ENCODE assay signal across 13 mouse cellular contexts in the genomic region with DNA sequence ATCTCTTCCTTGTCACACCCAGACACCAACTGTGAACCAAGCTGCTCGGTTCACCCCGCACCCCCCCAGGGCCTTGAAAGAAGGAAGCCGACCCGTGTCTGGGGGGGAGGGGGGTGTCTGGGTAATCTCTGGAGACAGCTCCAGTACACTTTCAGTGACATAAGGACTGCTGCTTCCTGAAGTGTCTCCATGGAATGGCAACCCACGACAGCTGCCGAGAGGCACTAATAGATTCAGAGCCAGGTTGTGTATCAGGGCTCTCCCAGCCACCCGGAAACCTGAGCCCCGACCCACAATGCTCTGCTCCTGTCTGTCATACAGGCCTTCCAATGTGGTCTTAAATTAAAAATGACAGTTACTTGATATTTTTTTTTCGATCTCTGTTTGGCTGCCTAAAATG. TPM values are rescaled to one million over a fixed set of nuclear protein-coding genes. Genes with fewer than 3 reads are reported as not detected.
DNase-seq lines count a peak whose midpoint lies in the region; ATAC-seq and TF ChIP-seq lines count a peak whose summit lies in the region.
"Had no signal": no experiment of that assay in that cellular context is flagged by ENCODE, and none has a peak within 500 bp of the region (broad histone marks: within the 10 kb centered on the region; RNA-seq: fewer than 3 reads in every experiment).

No protein-coding gene starts in this region.

- no peaks in the 10 kb centered on the region for H3K9me3 ChIP-seq in heart, embryonic 10.5 days
- H3K9me3 ChIP-seq in midbrain, embryonic 14.5 days (ENCODE audit: control insufficient read depth, low read length), result no peaks in the 10 kb centered on the region
- H3K9me3 ChIP-seq in midbrain, postnatal 0 days (ENCODE audit: low read length), result no peaks in the 10 kb centered on the region
- H3K9me3 ChIP-seq in hindbrain, embryonic 16.5 days (ENCODE audit: control insufficient read depth, low read length), result no peaks in the 10 kb centered on the region
- H3K9me3 ChIP-seq: hindbrain, embryonic 15.5 days had no signal

- WGBS in heart, embryonic 10.5 days, result 40% methylated on average over 9 of the region's 9 CpGs
- 62% methylated on average over 9 of the region's 9 CpGs for WGBS in midbrain, embryonic 14.5 days
- 51% methylated on average over 9 of the region's 9 CpGs for WGBS in midbrain, postnatal 0 days
- WGBS in hindbrain, embryonic 16.5 days, result 56% methylated on average over 9 of the region's 9 CpGs
- 56% methylated on average over 9 of the region's 9 CpGs for WGBS in kidney, adult 2 months

- TF ChIP-seq POLR2A in kidney, adult 2 months (IDR thresholded peaks at IDR 0.05; ENCODE audit: low read depth, low read length), result no peak

- no peak overlapping the region for H3K9ac ChIP-seq in midbrain, embryonic 14.5 days (replicated peaks; ENCODE audit: low read length)
- H3K9ac ChIP-seq in midbrain, postnatal 0 days (replicated peaks; ENCODE audit: low read length, poor library complexity, severe bottlenecking), result no peak overlapping the region
- H3K9ac ChIP-seq in hindbrain, embryonic 16.5 days (ENCODE audit: low read depth, low read length), result no peak overlapping the region
- H3K9ac ChIP-seq: hindbrain, embryonic 15.5 days; liver, embryonic 14.5 days had no signal

- DNase-seq in heart, embryonic 10.5 days (ENCODE audit: low spot score), result no peak
- DNase-seq in heart, adult 9 months (ENCODE audit: low spot score in 2 of 2), result no peak
- DNase-seq in midbrain, embryonic 14.5 days, result peak; percentile 26
- no peak for DNase-seq in midbrain, postnatal 0 days (ENCODE audit: low spot score)
- no peak for DNase-seq in MN1 (ENCODE audit: low spot score)
- no peak for DNase-seq in kidney, adult 2 months

- peak overlapping the region; percentile 75 for H3K27ac ChIP-seq in heart, embryonic 10.5 days
- H3K27ac ChIP-seq in midbrain, embryonic 14.5 days (replicated peaks; ENCODE audit: low read depth, low read length), result 0 out of 2 replicates have a peak overlapping the region, but pooled peaks have one; percentile 13
- no peak overlapping the region for H3K27ac ChIP-seq in midbrain, postnatal 0 days (ENCODE audit: low read depth, low read length)
- no peak overlapping the region for H3K27ac ChIP-seq in hindbrain, embryonic 16.5 days (ENCODE audit: low read depth, low read length)
- H3K27ac ChIP-seq in kidney, adult 2 months (ENCODE audit: insufficient read depth, low read depth, low read length), result no peak overlapping the region
- H3K27ac ChIP-seq: hindbrain, embryonic 15.5 days; layer of hippocampus, adult 2 months; liver, embryonic 14.5 days had no signal

- no peak overlapping the region for H3K4me2 ChIP-seq in midbrain, embryonic 14.5 days (ENCODE audit: low read length)
- H3K4me2 ChIP-seq in midbrain, postnatal 0 days (ENCODE audit: low read depth, low read length, poor library complexity, severe bottlenecking), result no peak overlapping the region
- no peak overlapping the region for H3K4me2 ChIP-seq in hindbrain, embryonic 16.5 days (ENCODE audit: low read length)
- H3K4me2 ChIP-seq: hindbrain, embryonic 15.5 days had no signal

- H3K4me1 ChIP-seq in heart, embryonic 10.5 days, result peaks cover 36% of the 10 kb centered on the region
- H3K4me1 ChIP-seq in midbrain, embryonic 14.5 days (ENCODE audit: control insufficient read depth, insufficient read depth, low read length), result no peaks in the 10 kb centered on the region
- no peaks in the 10 kb centered on the region for H3K4me1 ChIP-seq in midbrain, postnatal 0 days (ENCODE audit: insufficient read depth, low read length)
- H3K4me1 ChIP-seq in hindbrain, embryonic 16.5 days (ENCODE audit: control insufficient read depth, insufficient read depth, low read depth, low read length), result 0 out of 2 replicates have a peak, but pooled peaks cover 3% of the 10 kb centered on the region
- H3K4me1 ChIP-seq in kidney, adult 2 months (ENCODE audit: control insufficient read depth, insufficient read depth, low read length), result peaks cover 4% of the 10 kb centered on the region; the same call in 1 of the 2 replicates
- H3K4me1 ChIP-seq: hindbrain, embryonic 15.5 days had no signal

- H3K4me3 ChIP-seq in heart, embryonic 10.5 days, result peak overlapping the region; percentile 35
- H3K4me3 ChIP-seq in midbrain, embryonic 14.5 days (replicated peaks; ENCODE audit: low read depth, low read length), result no peak overlapping the region
- H3K4me3 ChIP-seq in midbrain, postnatal 0 days (ENCODE audit: low read depth, low read length), result no peak overlapping the region
- no peak overlapping the region for H3K4me3 ChIP-seq in hindbrain, embryonic 16.5 days (ENCODE audit: low read length)
- no peak overlapping the region for H3K4me3 ChIP-seq in kidney, adult 2 months (ENCODE audit: insufficient read depth, low read depth, low read length)
- H3K4me3 ChIP-seq: hindbrain, embryonic 15.5 days; layer of hippocampus, adult 2 months had no signal

- TF ChIP-seq CTCF in midbrain, postnatal 0 days (IDR thresholded peaks at IDR 0.05), result no peak
- no peak for TF ChIP-seq CTCF in kidney, adult 2 months (conservative IDR thresholded peaks at IDR 0.05; ENCODE audit: insufficient read depth, insufficient read length, low read depth, low read length)

- no peak for ATAC-seq in midbrain, embryonic 14.5 days (ENCODE audit: low FRiP score, low TSS enrichment)
- no peak for ATAC-seq in midbrain, postnatal 0 days (ENCODE audit: low FRiP score)
- ATAC-seq in hindbrain, embryonic 16.5 days, result 0 out of 2 replicates have a peak, but pooled peaks have one; percentile 50
- ATAC-seq in erythroblast, adult 5-6 weeks (replicated peaks; ENCODE audit: low FRiP score, poor library complexity, severe bottlenecking), result no peak
- ATAC-seq: midbrain, embryonic 16.5 days had no signal

- H3K27me3 ChIP-seq in heart, embryonic 10.5 days (ENCODE audit: insufficient read depth, poor library complexity, severe bottlenecking), result no peaks in the 10 kb centered on the region
- H3K27me3 ChIP-seq in midbrain, embryonic 14.5 days (ENCODE audit: control insufficient read depth, insufficient read depth, low read length), result no peaks in the 10 kb centered on the region
- no peaks in the 10 kb centered on the region for H3K27me3 ChIP-seq in midbrain, postnatal 0 days (ENCODE audit: insufficient read depth, low read length)
- H3K27me3 ChIP-seq in hindbrain, embryonic 16.5 days (replicated peaks; ENCODE audit: control insufficient read depth, insufficient read depth, low read length), result no peaks in the 10 kb centered on the region
- H3K27me3 ChIP-seq in kidney, adult 2 months (replicated peaks; ENCODE audit: control insufficient read depth, insufficient read depth, low read length), result no peaks in the 10 kb centered on the region
- H3K27me3 ChIP-seq: CH12.LX; hindbrain, embryonic 15.5 days had no signal

- peaks cover 67% of the 10 kb centered on the region for H3K36me3 ChIP-seq in heart, embryonic 10.5 days
- peaks cover 87% of the 10 kb centered on the region for H3K36me3 ChIP-seq in midbrain, embryonic 14.5 days (ENCODE audit: control insufficient read depth, insufficient read depth, low read length)
- peaks cover 71% of the 10 kb centered on the region for H3K36me3 ChIP-seq in midbrain, postnatal 0 days (ENCODE audit: insufficient read depth, low read length)
- H3K36me3 ChIP-seq in hindbrain, embryonic 16.5 days (ENCODE audit: control insufficient read depth, insufficient read depth, low read length), result peaks cover 62% of the 10 kb centered on the region
- peaks cover 4% of the 10 kb centered on the region; the same call in 1 of the 2 replicates for H3K36me3 ChIP-seq in kidney, adult 2 months (ENCODE audit: control insufficient read depth, insufficient read depth, low read length)

RNA-seq across cellular contexts. Expression of a gene that starts 21.5 kb away (rescaled TPM):
- polyA plus RNA-seq in heart, embryonic 10.5 days (2016; fragmentation: Nextera tagmentation; extraction: Ambion mirVana), result 31.4 and 33.6 TPM in 2 replicates
- polyA plus RNA-seq in midbrain, embryonic 14.5 days (2014; fragmentation: Nextera tagmentation; extraction: Ambion mirVana), result 36.5 and 47.2 TPM in 2 replicates
- 66.4 and 84.3 TPM in 2 replicates for total RNA-seq in midbrain, postnatal 0 days (2014; rRNA removed)
- polyA plus RNA-seq in midbrain, postnatal 0 days (2015; fragmentation: Nextera tagmentation; extraction: Ambion mirVana), result 37.7 and 40.4 TPM in 2 replicates
- polyA plus RNA-seq in hindbrain, embryonic 16.5 days (2015; fragmentation: Nextera tagmentation; extraction: Ambion mirVana), result 39.7 and 43.1 TPM in 2 replicates
- 128 and 160 TPM in 2 replicates for polyA plus RNA-seq in kidney, adult 2 months (2012; rRNA removed)
- 9.6 and 15.3 TPM in 2 replicates for total RNA-seq in erythroblast, adult 5-6 weeks (2015; ENCODE audit: low replicate concordance)
- total RNA-seq in erythroblast, adult 5-6 weeks (2017; ENCODE audit: low replicate concordance), result 4.9 and 11.6 TPM in 2 replicates

RNA-seq across cellular contexts. Expression of a gene that starts 35.3 kb away (rescaled TPM):
- 1.3 and 1.9 TPM in 2 replicates for polyA plus RNA-seq in heart, embryonic 10.5 days (2016; fragmentation: Nextera tagmentation; extraction: Ambion mirVana)
- 16.6 and 17.0 TPM in 2 replicates for polyA plus RNA-seq in midbrain, embryonic 14.5 days (2014; fragmentation: Nextera tagmentation; extraction: Ambion mirVana)
- total RNA-seq in midbrain, postnatal 0 days (2014; rRNA removed), result 46.9 and 49.1 TPM in 2 replicates
- 8.3 and 9.1 TPM in 2 replicates for polyA plus RNA-seq in midbrain, postnatal 0 days (2015; fragmentation: Nextera tagmentation; extraction: Ambion mirVana)
- polyA plus RNA-seq in hindbrain, embryonic 16.5 days (2015; fragmentation: Nextera tagmentation; extraction: Ambion mirVana), result 16.6 and 19.5 TPM in 2 replicates
- polyA plus RNA-seq in kidney, adult 2 months (2012; rRNA removed), result 1.0 and 1.2 TPM in 2 replicates
- total RNA-seq in erythroblast, adult 5-6 weeks (2015; ENCODE audit: low replicate concordance), result 0.42 TPM in 1 of 2 replicates, not detected in the other
- total RNA-seq in erythroblast, adult 5-6 weeks (2017; ENCODE audit: low replicate concordance), result 0.14 and 0.60 TPM in 2 replicates
- total RNA-seq: CH12.LX had no signal

Comparison
In these comparisons a context has a peak if more than half of its experiments do, and no peak if none do; other contexts are left out.
1. H3K27ac ChIP-seq: peak in heart, embryonic 10.5 days (single experiment) and midbrain, embryonic 14.5 days (single experiment); none in midbrain, postnatal 0 days (single experiment), hindbrain, embryonic 16.5 days (single experiment) and kidney, adult 2 months (single experiment).